Mouse (Mus musculus) heart, postnatal 0 days (tissue): ENCODE results near the gene Gga2. TPM values are rescaled to one million over a fixed set of nuclear protein-coding genes. Genes with fewer than 3 reads are reported as not detected.

Source experiments
- ATAC-seq: fragments of 200-750 bp; cut with Nextera tagmentation; 2 replicates; pipeline ENCODE4 v1.8.0; 2017; ENCODE audit warnings: low read depth, moderate number of reproducible peaks, moderate library complexity; ENCODE audit not compliant: insufficient read depth
- DNase-seq: peaks from one replicate; pipeline ENCODE4 v3.0.0-alpha.2; 2016; ENCODE audit warnings: low spot score
- H3K27ac ChIP-seq: fragments of 300-500 bp; sonication (generic); 2 replicates; pipeline ENCODE4 v1.5.1; 2014; ENCODE audit warnings: low read depth, mild to moderate bottlenecking
- H3K27me3 ChIP-seq: fragments of 300-500 bp; sonication (generic); 2 replicates; pipeline ENCODE4 v1.6.1; 2014; ENCODE audit warnings: low read length, mixed read lengths; ENCODE audit not compliant: control insufficient read depth, insufficient read depth
- H3K36me3 ChIP-seq: fragments of 300-500 bp; sonication (generic); replicated peaks from 2 replicates; pipeline ENCODE4 v1.6.1; 2014; ENCODE audit warnings: low read length, mixed read lengths; ENCODE audit not compliant: control insufficient read depth, insufficient read depth
- H3K4me1 ChIP-seq: fragments of 300-500 bp; sonication (generic); 2 replicates; pipeline ENCODE4 v1.6.1; 2014; ENCODE audit warnings: antibody characterized with exemption; ENCODE audit not compliant: control insufficient read depth, insufficient read depth
- H3K4me2 ChIP-seq: fragments of 300-500 bp; sonication (generic); 2 replicates; pipeline ENCODE4 v1.6.1; 2014; ENCODE audit warnings: low read depth, mild to moderate bottlenecking, low read length, moderate library complexity
- H3K4me3 ChIP-seq: fragments of 300-500 bp; sonication (generic); 2 replicates; pipeline ENCODE4 v1.5.1; 2014; ENCODE audit warnings: low read depth, low read length
- H3K9ac ChIP-seq: fragments of 300-500 bp; sonication (generic); replicated peaks from 2 replicates; pipeline ENCODE4 v1.6.1; 2014; ENCODE audit warnings: low read depth, low read length, mixed read lengths
- H3K9me3 ChIP-seq: fragments of 300-500 bp; sonication (generic); replicated peaks from 2 replicates; pipeline ENCODE4 v1.6.1; 2016; ENCODE audit warnings: low read length; ENCODE audit not compliant: control insufficient read depth
- CTCF ChIP-seq: IDR thresholded peaks from 2 replicates; pipeline ENCODE4 v1.5.1; 2016; ENCODE audit warnings: antibody characterized with exemption, control low read depth, low read depth
- EP300 ChIP-seq: IDR thresholded peaks from 2 replicates; pipeline ENCODE4 v1.6.1; 2016; ENCODE audit warnings: antibody characterized with exemption, low read depth
- WGBS: fragments of 180-500 bp; shearing (Covaris S2); extraction: QIAGEN DNeasy Blood & Tissue Kit; methylation state at CpG from one replicate; pipeline ENCODE4 v1.1.7; 2014; 5-methylcytosine and 5-hydroxymethylcytosine counted together
- polyA plus RNA-seq: library from polyadenylated mRNA; unstranded; fragments of >200 nt; fragmentation: Nextera tagmentation; extraction: Ambion mirVana; gene quantifications from 2 replicates; pipeline ENCODE4 v1.2.1, GENCODE M21; 2015
- total RNA-seq: library from RNA; depleted of rRNA; stranded (reverse); fragments of >200 nt; gene quantifications from 2 replicates; pipeline ENCODE4 v1.2.3, GENCODE M21; 2014; ENCODE audit warnings: low replicate concordance

The Gga2 gene
- total and polyA plus RNA-seq, 2 experiments from 2014 or later = 37.5 to 51.3 TPM

DNA sequence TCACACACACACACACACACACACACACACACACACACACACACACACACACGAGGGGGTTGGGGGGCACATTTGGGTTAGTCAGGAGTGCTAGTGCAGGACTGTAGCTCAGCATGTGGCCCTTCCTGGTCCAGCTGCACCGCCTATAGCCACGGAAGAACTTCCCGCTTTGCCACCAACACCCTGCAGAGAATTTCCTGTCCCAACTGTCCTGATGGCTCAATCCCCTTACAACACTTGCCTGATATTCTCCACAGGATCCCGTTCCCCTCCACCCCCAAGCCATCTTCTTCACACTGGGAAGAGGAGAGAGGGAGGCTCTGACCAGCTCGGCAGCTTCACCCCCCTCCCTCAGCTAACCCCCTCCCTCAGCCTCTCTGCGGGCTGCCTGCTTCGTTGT lies 20.6 kb downstream of the Gga2 start:
- TF ChIP-seq EP300 (no peak), CTCF (no peak)
- ATAC-seq (no peak), DNase-seq (no peak)
- no peak overlapping the region for H3K27ac ChIP-seq
- no peak overlapping the region for H3K4me3 ChIP-seq
- no peaks in the 10 kb centered on the region for H3K4me1 ChIP-seq
- 71% methylated on average over 8 of the region's 8 CpGs for WGBS
- H3K36me3 ChIP-seq = peaks cover 89% of the 10 kb centered on the region
- H3K9ac ChIP-seq = no peak overlapping the region
- H3K9me3 ChIP-seq = peaks cover 7% of the 10 kb centered on the region; the same call in 1 of the 2 replicates
- H3K4me2 ChIP-seq = no peak overlapping the region
- H3K27me3 ChIP-seq = no peaks in the 10 kb centered on the region

DNA sequence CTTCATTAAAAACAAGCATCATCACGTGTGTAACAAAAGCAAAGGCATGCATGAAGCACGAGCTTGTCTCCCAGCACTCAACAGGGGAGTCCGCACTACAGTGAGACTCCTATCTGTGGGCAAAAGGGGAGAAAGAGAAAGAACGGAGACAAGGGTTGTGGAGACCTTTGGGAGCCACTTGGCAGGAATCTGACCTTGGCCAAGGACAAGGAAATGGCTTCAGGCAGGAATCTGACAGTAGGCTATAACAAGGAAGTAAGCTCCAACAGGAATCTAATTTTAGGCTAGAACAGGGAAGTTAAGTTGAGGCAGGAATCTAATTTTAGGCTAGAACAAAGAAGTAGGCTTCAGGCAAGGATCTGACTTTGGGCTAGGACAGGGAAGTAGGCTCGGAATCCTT lies 25.1 kb downstream of the Gga2 start:
- ATAC-seq = no peak
- Histone ChIP-seq H3K9ac (no peak overlapping the region), H3K4me2 (no peak overlapping the region), H3K27me3 (no peaks in the 10 kb centered on the region), H3K27ac (no peak overlapping the region), H3K4me1 (no peaks in the 10 kb centered on the region), H3K4me3 (no peak overlapping the region), H3K9me3 (peaks cover 7% of the 10 kb centered on the region; the same call in 1 of the 2 replicates), H3K36me3 (peaks cover 92% of the 10 kb centered on the region)
- no peak for DNase-seq
- TF ChIP-seq CTCF = no peak
- no peak for TF ChIP-seq EP300
- WGBS = 84% methylated on average over 5 of the region's 5 CpGs

DNA sequence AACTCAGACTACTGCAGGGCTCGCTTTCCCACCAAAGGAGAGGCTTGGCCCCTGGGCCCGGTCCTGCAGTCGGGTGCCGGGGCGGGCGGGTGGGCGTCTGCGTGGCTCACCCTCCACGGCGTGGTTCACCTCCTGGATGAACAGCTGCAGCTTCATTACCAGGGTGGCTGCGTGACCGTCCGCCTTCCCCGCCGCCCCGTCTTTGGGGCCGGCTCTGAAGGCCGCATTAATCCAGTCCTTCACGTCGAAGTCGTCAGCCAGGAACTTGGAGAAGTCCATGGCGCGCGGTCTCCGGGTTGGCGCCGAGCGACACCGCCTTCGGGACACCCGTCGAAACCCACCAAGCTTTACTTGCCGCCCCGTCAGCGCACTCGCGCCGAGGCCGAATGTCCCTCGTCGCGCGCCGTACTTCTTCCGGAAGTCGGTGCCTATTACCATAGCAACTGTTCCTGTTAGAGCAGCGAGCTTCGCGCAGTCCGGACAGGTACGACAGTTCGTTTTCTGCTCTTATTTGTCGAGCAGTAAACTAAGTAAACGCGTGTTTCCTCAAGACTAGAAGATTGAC lies 39.6 kb downstream of the Gga2 start, which contains the start of gene Cog7:
Gene Cog7, minus strand, starts transcription at position 405 of the 565 bp plus-strand sequence.
- ATAC-seq (peak; percentile 86), DNase-seq (peak; percentile 78)
- no peak for TF ChIP-seq EP300
- no peak for TF ChIP-seq CTCF
- under 1% methylated on average over 55 of the region's 55 CpGs for WGBS
- Histone ChIP-seq H3K27me3 (no peaks in the 10 kb centered on the region), H3K36me3 (peaks cover 9% of the 10 kb centered on the region; the same call in 1 of the 2 replicates), H3K27ac (no peak within 1 kb of the TSS), H3K9ac (peak within 1 kb of the TSS; percentile 62), H3K9me3 (no peaks in the 10 kb centered on the region), H3K4me2 (peak within 1 kb of the TSS; percentile 72), H3K4me3 (peak within 1 kb of the TSS; percentile 59), H3K4me1 (peaks cover 8% of the 10 kb centered on the region; the same call in 1 of the 2 replicates)

DNA sequence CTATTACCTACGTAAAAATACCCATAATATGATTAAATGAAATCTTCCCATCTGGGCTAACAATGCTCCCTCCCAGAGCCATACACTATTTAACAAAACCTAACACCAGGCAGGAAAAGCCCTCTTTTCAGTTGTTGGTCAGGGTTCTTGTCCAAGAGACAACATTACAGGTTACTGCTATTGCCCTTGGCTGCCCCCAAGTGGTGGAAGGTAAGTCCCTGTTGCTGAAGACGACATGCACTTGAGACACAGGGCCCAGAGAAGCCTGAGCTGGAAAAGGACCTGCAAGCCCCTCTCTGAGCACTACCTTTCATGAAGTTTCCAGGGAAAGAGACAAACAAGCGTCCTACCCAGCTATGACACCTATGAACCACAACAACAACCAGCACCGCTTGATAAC lies 46.0 kb downstream of the Gga2 start:
- Histone ChIP-seq H3K4me2 (no peak overlapping the region), H3K9me3 (no peaks in the 10 kb centered on the region), H3K27me3 (no peaks in the 10 kb centered on the region), H3K9ac (no peak overlapping the region), H3K4me3 (no peak overlapping the region), H3K4me1 (no peaks in the 10 kb centered on the region), H3K27ac (no peak overlapping the region), H3K36me3 (peaks cover 25% of the 10 kb centered on the region)
- DNase-seq = peak; percentile 17
- ATAC-seq = no peak
- TF ChIP-seq CTCF (peak; percentile 71), EP300 (no peak)
- 53% methylated on average over 4 of the region's 4 CpGs for WGBS

DNA sequence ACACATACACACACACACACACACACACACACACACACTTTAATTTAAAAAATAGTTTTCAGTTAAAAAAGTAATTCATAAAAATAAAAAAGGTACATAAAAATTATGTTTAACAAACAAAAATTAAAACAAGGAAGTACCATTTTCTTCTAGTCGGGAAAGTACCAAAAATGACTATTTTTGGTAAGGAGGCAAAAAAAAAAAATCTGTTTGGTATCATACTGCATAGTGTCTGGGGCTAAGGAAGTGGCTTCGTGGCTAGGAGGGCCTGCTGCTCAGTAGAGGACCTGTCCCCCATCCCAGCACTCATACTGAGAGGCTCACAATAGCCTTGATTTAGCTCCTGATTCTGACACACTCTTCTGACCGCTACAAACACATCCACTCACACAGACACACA lies 49.3 kb downstream of the Gga2 start:
- no peak overlapping the region for H3K27ac ChIP-seq
- no peak for ATAC-seq
- peaks cover 22% of the 10 kb centered on the region for H3K36me3 ChIP-seq
- no peak for DNase-seq
- no peak overlapping the region for H3K9ac ChIP-seq
- WGBS = 76% methylated on average over 3 of the region's 3 CpGs
- TF ChIP-seq CTCF = no peak
- TF ChIP-seq EP300 = no peak
- no peaks in the 10 kb centered on the region for H3K9me3 ChIP-seq
- no peaks in the 10 kb centered on the region for H3K4me1 ChIP-seq
- no peak overlapping the region for H3K4me3 ChIP-seq
- H3K27me3 ChIP-seq = no peaks in the 10 kb centered on the region
- H3K4me2 ChIP-seq = no peak overlapping the region

DNA sequence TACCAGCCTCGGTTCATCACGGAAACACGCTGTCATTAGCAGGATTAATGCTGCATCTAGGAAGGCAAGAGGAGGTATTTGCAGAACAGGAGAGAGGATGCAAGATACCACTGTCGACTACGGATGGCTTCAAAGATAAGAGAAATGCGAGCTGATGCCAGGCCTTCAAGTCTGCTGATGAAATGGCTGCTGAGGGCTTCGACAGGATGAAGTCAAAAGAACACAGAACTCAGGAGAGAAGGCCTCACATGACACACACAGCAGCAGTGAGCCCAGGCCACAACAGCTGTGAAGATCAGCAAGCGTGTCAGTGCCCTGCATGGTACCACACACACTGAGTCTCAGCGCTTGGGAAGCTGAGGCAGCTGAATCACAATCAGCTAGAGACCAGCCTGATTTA lies 50.8 kb downstream of the Gga2 start:
- 75% methylated on average over 9 of the region's 9 CpGs for WGBS
- no peaks in the 10 kb centered on the region for H3K9me3 ChIP-seq
- H3K4me2 ChIP-seq = no peak overlapping the region

More for the DNA sequence above, 50.8 kb downstream of the Gga2 start:
- Histone ChIP-seq H3K4me1 (no peaks in the 10 kb centered on the region), H3K27me3 (no peaks in the 10 kb centered on the region), H3K36me3 (peaks cover 22% of the 10 kb centered on the region), H3K9ac (no peak overlapping the region), H3K27ac (no peak overlapping the region), H3K4me3 (no peak overlapping the region)
- no peak for ATAC-seq
- TF ChIP-seq EP300 (no peak), CTCF (no peak)
- no peak for DNase-seq
